27 mouse cellular contexts compared by ENCODE assay signal in genomic region chr9:49111296-49111695, GRCm38 (mm10). TPM values are rescaled to one million over a fixed set of nuclear protein-coding genes. Genes with fewer than 3 reads are reported as not detected.
DNase-seq lines count a peak whose midpoint lies in the region; ATAC-seq and TF ChIP-seq lines count a peak whose summit lies in the region.
"Had no signal": no experiment of that assay in that cellular context is flagged by ENCODE, and none has a peak within 500 bp of the region (broad histone marks: within the 10 kb centered on the region; RNA-seq: fewer than 3 reads in every experiment).

No protein-coding gene starts in this region.

- no peak overlapping the region for H3K9ac ChIP-seq in heart, embryonic 11.5 days (ENCODE audit: low read depth, low read length)
- no peak overlapping the region for H3K9ac ChIP-seq in kidney, embryonic 16.5 days (replicated peaks; ENCODE audit: low read length)
- H3K9ac ChIP-seq: embryonic facial prominence, embryonic 13.5 days; forebrain, embryonic 15.5 days; heart, embryonic 15.5 days; hindbrain, embryonic 12.5 days; intestine, embryonic 15.5 days; limb, embryonic 12.5 days; liver, embryonic 15.5 days; midbrain, embryonic 13.5 days had no signal

- 62% methylated on average over 5 of the region's 5 CpGs for WGBS in heart, embryonic 11.5 days (ENCODE audit: insufficient replicate concordance)
- 68% methylated on average over 5 of the region's 5 CpGs for WGBS in kidney, embryonic 16.5 days
- 64% methylated on average over 5 of the region's 5 CpGs for WGBS in kidney, adult 2 months

- H3K27ac ChIP-seq in heart, embryonic 11.5 days (ENCODE audit: low read depth, low read length), result no peak overlapping the region
- H3K27ac ChIP-seq in kidney, embryonic 16.5 days (ENCODE audit: low read length), result peak overlapping the region; percentile 66
- H3K27ac ChIP-seq in kidney, adult 2 months (ENCODE audit: insufficient read depth, low read depth, low read length), result no peak overlapping the region
- H3K27ac ChIP-seq: embryonic facial prominence, embryonic 13.5 days; forebrain, embryonic 15.5 days; heart, adult 2 months; heart, embryonic 15.5 days; hindbrain, embryonic 12.5 days; hindbrain, postnatal 0 days; left cerebral cortex, adult 2 months; limb, embryonic 12.5 days; liver, embryonic 15.5 days; macrophage; midbrain, embryonic 13.5 days had no signal

- TF ChIP-seq CTCF in kidney, adult 2 months (conservative IDR thresholded peaks at IDR 0.05; ENCODE audit: insufficient read depth, insufficient read length, low read depth, low read length), result no peak

- no peak for TF ChIP-seq POLR2A in kidney, adult 2 months (IDR thresholded peaks at IDR 0.05; ENCODE audit: low read depth, low read length)

- no peak overlapping the region for H3K4me2 ChIP-seq in heart, embryonic 11.5 days
- no peak overlapping the region for H3K4me2 ChIP-seq in kidney, embryonic 16.5 days (replicated peaks; ENCODE audit: low read depth, low read length)
- H3K4me2 ChIP-seq: embryonic facial prominence, embryonic 13.5 days; forebrain, embryonic 15.5 days; heart, embryonic 15.5 days; hindbrain, embryonic 12.5 days; intestine, embryonic 15.5 days; limb, embryonic 12.5 days; liver, embryonic 15.5 days; midbrain, embryonic 13.5 days had no signal

- no peak for ATAC-seq in heart, embryonic 11.5 days (replicated peaks; ENCODE audit: insufficient number of reproducible peaks, low FRiP score, low TSS enrichment)
- no peak for ATAC-seq in kidney, embryonic 16.5 days (ENCODE audit: low FRiP score, low TSS enrichment)
- ATAC-seq: activated CD4-positive, CD25-positive, alpha-beta regulatory T cell, adult 4 months; forebrain, embryonic 15.5 days; hindbrain, postnatal 0 days; midbrain, embryonic 13.5 days had no signal

- H3K4me1 ChIP-seq in heart, embryonic 11.5 days (ENCODE audit: control insufficient read depth, insufficient read depth, low read length), result no peaks in the 10 kb centered on the region
- H3K4me1 ChIP-seq in kidney, embryonic 16.5 days (ENCODE audit: insufficient read depth, low read length), result no peaks in the 10 kb centered on the region
- H3K4me1 ChIP-seq in kidney, adult 2 months (ENCODE audit: control insufficient read depth, insufficient read depth, low read length), result no peaks in the 10 kb centered on the region
- H3K4me1 ChIP-seq: forebrain, embryonic 15.5 days; heart, embryonic 15.5 days; liver, embryonic 15.5 days had no signal

- no peaks in the 10 kb centered on the region for H3K36me3 ChIP-seq in heart, embryonic 11.5 days (ENCODE audit: control insufficient read depth, insufficient read depth, low read length)
- H3K36me3 ChIP-seq in kidney, embryonic 16.5 days (ENCODE audit: insufficient read depth, low read length), result no peaks in the 10 kb centered on the region
- no peaks in the 10 kb centered on the region for H3K36me3 ChIP-seq in kidney, adult 2 months (ENCODE audit: control insufficient read depth, insufficient read depth, low read length)
- H3K36me3 ChIP-seq: embryonic facial prominence, embryonic 13.5 days; forebrain, embryonic 10.5 days; forebrain, embryonic 15.5 days; heart, embryonic 15.5 days; hindbrain, embryonic 12.5 days; intestine, embryonic 15.5 days; limb, embryonic 12.5 days; liver, embryonic 15.5 days; midbrain, embryonic 13.5 days had no signal

- peak; percentile 92 for DNase-seq in heart, adult 11 months
- no peak for DNase-seq in kidney, adult 2 months
- DNase-seq in lung, postnatal 10 days, result peak; percentile 3
- DNase-seq in lung, postnatal 14 days, result no peak
- DNase-seq in layer of hippocampus, adult 9-11 months, result no peak
- DNase-seq: adrenal gland, adult 2 months; adrenal gland, postnatal 36 days; cerebellum, adult 18-20 months; gastrocnemius, postnatal 25 days; kidney, postnatal 10 days had no signal

- no peaks in the 10 kb centered on the region for H3K9me3 ChIP-seq in heart, embryonic 11.5 days (replicated peaks; ENCODE audit: control insufficient read depth, low read length)
- H3K9me3 ChIP-seq in kidney, embryonic 16.5 days (ENCODE audit: low read length), result no peaks in the 10 kb centered on the region
- H3K9me3 ChIP-seq: embryonic facial prominence, embryonic 13.5 days; forebrain, embryonic 10.5 days; forebrain, embryonic 15.5 days; heart, embryonic 15.5 days; hindbrain, embryonic 12.5 days; intestine, embryonic 15.5 days; limb, embryonic 12.5 days; liver, embryonic 15.5 days; midbrain, embryonic 13.5 days had no signal

- H3K27me3 ChIP-seq in heart, embryonic 11.5 days (ENCODE audit: control insufficient read depth, insufficient read depth, low read length), result no peaks in the 10 kb centered on the region
- H3K27me3 ChIP-seq in kidney, embryonic 16.5 days (ENCODE audit: insufficient read depth, low read length), result no peaks in the 10 kb centered on the region
- H3K27me3 ChIP-seq in kidney, adult 2 months (replicated peaks; ENCODE audit: control insufficient read depth, insufficient read depth, low read length), result no peaks in the 10 kb centered on the region
- H3K27me3 ChIP-seq: embryonic facial prominence, embryonic 13.5 days; forebrain, embryonic 15.5 days; heart, embryonic 15.5 days; hindbrain, embryonic 12.5 days; intestine, embryonic 15.5 days; limb, embryonic 12.5 days; liver, embryonic 15.5 days; midbrain, embryonic 13.5 days had no signal

- H3K4me3 ChIP-seq in heart, embryonic 11.5 days (ENCODE audit: low read depth, low read length), result no peak overlapping the region
- no peak overlapping the region for H3K4me3 ChIP-seq in kidney, embryonic 16.5 days (ENCODE audit: low read length)
- no peak overlapping the region for H3K4me3 ChIP-seq in kidney, adult 2 months (ENCODE audit: insufficient read depth, low read depth, low read length)
- H3K4me3 ChIP-seq: embryonic facial prominence, embryonic 13.5 days; forebrain, embryonic 10.5 days; forebrain, embryonic 15.5 days; heart, adult 2 months; heart, embryonic 15.5 days; hindbrain, embryonic 12.5 days; intestine, embryonic 15.5 days; left cerebral cortex, adult 2 months; limb, embryonic 12.5 days; liver, embryonic 15.5 days; midbrain, embryonic 13.5 days had no signal

RNA-seq across cellular contexts. Expression of gene Tmprss5, which starts 30.2 kb away (rescaled TPM):
- 0.07 TPM in 1 of 2 replicates, not detected in the other for polyA plus RNA-seq in heart, embryonic 11.5 days (2014; fragmentation: Nextera tagmentation; extraction: Ambion mirVana)
- polyA plus RNA-seq in kidney, embryonic 16.5 days (2015; fragmentation: Nextera tagmentation; extraction: Ambion mirVana), result 0.19 and 0.45 TPM in 2 replicates
- 0.36 and 0.37 TPM in 2 replicates for polyA plus RNA-seq in kidney, adult 2 months (2012; rRNA removed)
- polyA plus RNA-seq: activated CD4-positive, CD25-positive, alpha-beta regulatory T cell, adult 4 months; limb, embryonic 12.5 days; liver, adult 2 months; liver, embryonic 15.5 days; macrophage had no signal

RNA-seq across cellular contexts. Expression of gene Zw10, which starts 55.9 kb away (rescaled TPM):
- 30.4 and 33.1 TPM in 2 replicates for polyA plus RNA-seq in heart, embryonic 11.5 days (2014; fragmentation: Nextera tagmentation; extraction: Ambion mirVana)
- polyA plus RNA-seq in kidney, embryonic 16.5 days (2015; fragmentation: Nextera tagmentation; extraction: Ambion mirVana), result 40.1 and 41.0 TPM in 2 replicates
- polyA plus RNA-seq in kidney, adult 2 months (2012; rRNA removed), result 10.9 and 11.4 TPM in 2 replicates

Comparison
In these comparisons a context has a peak if more than half of its experiments do, and no peak if none do; other contexts are left out.
1. DNase-seq: peak in heart, adult 11 months (single experiment) and lung, postnatal 10 days (single experiment); none in kidney, adult 2 months (single experiment), lung, postnatal 14 days (single experiment) and layer of hippocampus, adult 9-11 months (single experiment).